Mouse (Mus musculus): ENCODE measurements around the gene Nrp2.

The Nrp2 gene

GRCm38 (mm10) chr1:62703158-62704116 is at the start of gene Nrp2:
Gene Nrp2 (plus strand): TSS chr1:62703285.
- DNase-seq (ENCODE audit: low spot score) = peak; percentile 58

GRCm38 (mm10) chr1:62654436-62654835 is 48.6 kb upstream of the Nrp2 start:
- DNase-seq (ENCODE audit: low spot score) = no peak

GRCm38 (mm10) chr1:62664960-62665645 is 38.0 kb upstream of the Nrp2 start:
- DNase-seq (ENCODE audit: low spot score) = no peak

- DNase-seq (ENCODE audit: low spot score) = no peak
Measured at GRCm38 (mm10) chr1:62665771-62666730, 37.0 kb upstream of the Nrp2 start.

GRCm38 (mm10) chr1:62666780-62667179 is 36.3 kb upstream of the Nrp2 start:
- DNase-seq (ENCODE audit: low spot score) = no peak

GRCm38 (mm10) chr1:62678611-62679344 is 24.3 kb upstream of the Nrp2 start:
- DNase-seq (ENCODE audit: low spot score) = no peak

- DNase-seq (ENCODE audit: low spot score) = no peak
Measured at GRCm38 (mm10) chr1:62679466-62679865, 23.6 kb upstream of the Nrp2 start.

GRCm38 (mm10) chr1:62682456-62683385 is 20.4 kb upstream of the Nrp2 start:
- DNase-seq (ENCODE audit: low spot score) = no peak

- no peak for DNase-seq (ENCODE audit: low spot score)
Measured at GRCm38 (mm10) chr1:62683498-62683897, 19.6 kb upstream of the Nrp2 start.

GRCm38 (mm10) chr1:62687511-62687910 is 15.6 kb upstream of the Nrp2 start:
- no peak for DNase-seq (ENCODE audit: low spot score)

GRCm38 (mm10) chr1:62691175-62691574 is 11.9 kb upstream of the Nrp2 start:
- no peak for DNase-seq (ENCODE audit: low spot score)

- no peak for DNase-seq (ENCODE audit: low spot score)
Measured at GRCm38 (mm10) chr1:62696312-62696982, 6.6 kb upstream of the Nrp2 start.

GRCm38 (mm10) chr1:62696983-62697341 is 6.1 kb upstream of the Nrp2 start:
- no peak for DNase-seq (ENCODE audit: low spot score)

- DNase-seq (ENCODE audit: low spot score) = no peak
Measured at GRCm38 (mm10) chr1:62697353-62697752, 5.7 kb upstream of the Nrp2 start.

- no peak for DNase-seq (ENCODE audit: low spot score)
Measured at GRCm38 (mm10) chr1:62699801-62700200, 3.3 kb upstream of the Nrp2 start.

- DNase-seq (ENCODE audit: low spot score) = peak; percentile 79
Measured at GRCm38 (mm10) chr1:62701065-62701921, 1.8 kb upstream of the Nrp2 start.

GRCm38 (mm10) chr1:62702743-62703142 is 342 bp upstream of the Nrp2 start:
- DNase-seq (ENCODE audit: low spot score) = no peak

GRCm38 (mm10) chr1:62704117-62704888 is 1.2 kb downstream of the Nrp2 start:
- DNase-seq (ENCODE audit: low spot score) = no peak
